Mouse (Mus musculus) kidney, embryonic 16.5 days (tissue): ENCODE results near the gene Ubxn11. TPM values are rescaled to one million over a fixed set of nuclear protein-coding genes. Genes with fewer than 3 reads are reported as not detected.
"Not testable (repeated sequence)": the region's sequence is repeated elsewhere in the genome, so short reads cannot be mapped to it uniquely, and the experiment has no call there.

Source experiments
- ATAC-seq: fragments of 200-750 bp; cut with Nextera tagmentation; 2 replicates; pipeline ENCODE4 v1.8.0; 2017; ENCODE audit warnings: moderate TSS enrichment; ENCODE audit not compliant: low FRiP score, low TSS enrichment
- H3K27ac ChIP-seq: fragments of 300-500 bp; sonication (generic); 2 replicates; pipeline ENCODE4 v1.5.1; 2014; ENCODE audit warnings: low read length
- H3K27me3 ChIP-seq: fragments of 300-500 bp; sonication (generic); 2 replicates; pipeline ENCODE4 v1.6.1; 2014; ENCODE audit warnings: low read length, control low read depth, mixed read lengths; ENCODE audit not compliant: insufficient read depth
- H3K36me3 ChIP-seq: fragments of 300-500 bp; sonication (generic); 2 replicates; pipeline ENCODE4 v1.6.1; 2014; ENCODE audit warnings: low read length, control low read depth, mixed read lengths; ENCODE audit not compliant: insufficient read depth
- H3K4me1 ChIP-seq: fragments of 300-500 bp; sonication (generic); 2 replicates; pipeline ENCODE4 v1.6.1; 2014; ENCODE audit warnings: low read length, control low read depth, mixed read lengths; ENCODE audit not compliant: insufficient read depth
- H3K4me2 ChIP-seq: fragments of 300-500 bp; sonication (generic); replicated peaks from 2 replicates; pipeline ENCODE4 v1.6.1; 2014; ENCODE audit warnings: low read depth, low read length
- H3K4me3 ChIP-seq: fragments of 300-500 bp; sonication (generic); 2 replicates; pipeline ENCODE4 v1.5.1; 2014; ENCODE audit warnings: mild to moderate bottlenecking, low read length
- H3K9ac ChIP-seq: fragments of 300-500 bp; sonication (generic); replicated peaks from 2 replicates; pipeline ENCODE4 v1.6.1; 2014; ENCODE audit warnings: low read length
- H3K9me3 ChIP-seq: fragments of 300-500 bp; sonication (generic); 2 replicates; pipeline ENCODE4 v1.6.1; 2016; ENCODE audit warnings: low read length, control low read depth
- WGBS: fragments of 180-500 bp; shearing (Covaris S2); extraction: QIAGEN DNeasy Blood & Tissue Kit; methylation state at CpG from one replicate; pipeline ENCODE4 v1.1.7; 2014; 5-methylcytosine and 5-hydroxymethylcytosine counted together
- polyA plus RNA-seq: library from polyadenylated mRNA; unstranded; fragments of >200 nt; fragmentation: Nextera tagmentation; extraction: Ambion mirVana; gene quantifications from 2 replicates; pipeline ENCODE4 v1.2.1, GENCODE M21; 2015

The Ubxn11 gene
- polyA plus RNA-seq, 1 experiment from 2014 or later = 13.8 TPM

GRCm38 (mm10) chr4:134129482-134129881 lies 27.1 kb downstream of the Ubxn11 start:
- peak overlapping the region; percentile 90 for H3K9ac ChIP-seq
- peaks cover 21% of the 10 kb centered on the region for H3K4me1 ChIP-seq
- no peaks in the 10 kb centered on the region for H3K27me3 ChIP-seq
- H3K9me3 ChIP-seq = no peaks in the 10 kb centered on the region
- H3K4me3 ChIP-seq = peak overlapping the region; percentile 86
- peaks cover 7% of the 10 kb centered on the region; the same call in 1 of the 2 replicates for H3K36me3 ChIP-seq
- peak overlapping the region; percentile 88 for H3K4me2 ChIP-seq
- WGBS = 31% methylated on average over 6 of the region's 6 CpGs
- ATAC-seq = no peak
- H3K27ac ChIP-seq = peak overlapping the region; percentile 95

GRCm38 (mm10) chr4:134132117-134132516 lies 29.7 kb downstream of the Ubxn11 start:
- whole genome bisulfite sequencing = 73% methylated on average over 3 of the region's 3 CpGs
- Histone ChIP-seq H3K4me2 (no peak overlapping the region), H3K36me3 (peaks cover 7% of the 10 kb centered on the region; the same call in 1 of the 2 replicates), H3K4me1 (peaks cover 26% of the 10 kb centered on the region), H3K27ac (no peak overlapping the region), H3K9ac (no peak overlapping the region), H3K27me3 (no peaks in the 10 kb centered on the region), H3K4me3 (no peak overlapping the region), H3K9me3 (no peaks in the 10 kb centered on the region)
- no peak for ATAC-seq

- H3K9me3 ChIP-seq = no peaks in the 10 kb centered on the region
- H3K4me2 ChIP-seq = no peak overlapping the region
- no peak overlapping the region for H3K27ac ChIP-seq
- peaks cover 7% of the 10 kb centered on the region; the same call in 1 of the 2 replicates for H3K36me3 ChIP-seq
- H3K27me3 ChIP-seq = no peaks in the 10 kb centered on the region
- no peak for ATAC-seq
- WGBS = 71% methylated on average over 8 of the region's 8 CpGs
- peaks cover 22% of the 10 kb centered on the region for H3K4me1 ChIP-seq
- H3K4me3 ChIP-seq = no peak overlapping the region
- H3K9ac ChIP-seq = no peak overlapping the region
These were observed 30.2 kb downstream of the Ubxn11 start for GRCm38 (mm10) chr4:134132519-134133095.

DNA sequence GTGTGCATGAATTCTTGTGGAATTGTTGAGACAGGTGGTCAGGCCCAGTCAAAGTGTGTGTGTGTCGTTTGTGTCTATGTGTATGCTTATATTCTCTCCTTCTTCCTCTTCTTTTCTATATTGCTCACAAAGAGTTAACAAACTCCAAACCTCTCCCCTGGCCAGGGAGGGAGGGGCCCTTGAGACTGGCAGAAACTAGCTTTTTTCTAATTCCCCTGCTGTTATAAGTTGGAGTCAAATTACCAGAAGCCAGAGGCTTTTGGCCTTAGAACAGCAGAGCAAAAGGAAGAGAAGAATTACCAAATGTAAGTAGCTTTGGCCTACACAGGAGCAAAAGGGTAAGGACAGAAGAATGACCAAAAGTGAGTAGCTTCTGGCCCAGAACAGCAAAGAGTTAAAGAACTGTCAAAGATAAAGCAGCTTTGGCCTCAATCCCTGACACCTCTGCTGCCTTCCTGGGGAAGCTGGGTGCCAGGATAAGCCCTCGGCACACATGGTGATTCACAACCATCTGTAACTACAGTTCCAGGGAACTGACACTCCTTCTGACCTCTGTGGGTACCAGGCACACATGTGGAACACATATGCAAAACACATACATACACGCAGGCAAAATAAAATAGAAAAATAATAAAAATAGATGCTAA lies 34.0 kb downstream of the Ubxn11 start:
- Histone ChIP-seq H3K9me3 (no peaks in the 10 kb centered on the region), H3K9ac (no peak overlapping the region), H3K36me3 (no peaks in the 10 kb centered on the region), H3K4me2 (no peak overlapping the region), H3K27ac (peak overlapping the region; percentile 57), H3K4me1 (peaks cover 10% of the 10 kb centered on the region), H3K4me3 (no peak overlapping the region), H3K27me3 (no peaks in the 10 kb centered on the region)
- no peak for ATAC-seq
- 36% methylated on average over 3 of the region's 3 CpGs for WGBS

- no peaks in the 10 kb centered on the region for H3K36me3 ChIP-seq
- ATAC-seq = no peak
- no peaks in the 10 kb centered on the region for H3K27me3 ChIP-seq
- no peak overlapping the region for H3K4me3 ChIP-seq
- WGBS = 88% methylated on average over 2 of the region's 2 CpGs
- no peak overlapping the region for H3K27ac ChIP-seq
- no peak overlapping the region for H3K9ac ChIP-seq
- no peak overlapping the region for H3K4me2 ChIP-seq
- H3K9me3 ChIP-seq = no peaks in the 10 kb centered on the region
- peaks cover 10% of the 10 kb centered on the region for H3K4me1 ChIP-seq
These were observed 36.5 kb downstream of the Ubxn11 start for GRCm38 (mm10) chr4:134138857-134139256.

GRCm38 (mm10) chr4:134144297-134144696 lies 41.9 kb downstream of the Ubxn11 start:
- WGBS = 93% methylated on average over 5 of the region's 5 CpGs
- not testable (repeated sequence) for H3K9me3 ChIP-seq

DNA sequence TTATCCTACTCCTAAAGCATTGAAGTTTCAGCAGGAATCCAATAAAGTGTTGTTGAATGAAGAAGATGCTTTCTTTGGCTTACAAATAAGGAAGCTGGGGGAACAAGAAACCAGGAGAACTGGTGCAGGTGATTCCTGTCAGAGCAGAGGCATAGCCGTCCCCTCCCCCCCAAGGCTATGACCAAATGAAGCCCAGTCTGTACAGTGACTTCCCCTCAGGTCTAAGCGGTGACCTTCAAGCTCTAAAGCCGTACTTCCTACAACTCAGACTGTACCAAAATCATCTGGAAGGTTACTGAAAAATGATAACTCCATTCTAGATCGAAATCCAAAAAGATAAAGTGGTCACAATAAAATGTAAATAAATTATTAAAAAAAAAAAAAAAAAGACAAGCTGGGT lies 47.0 kb downstream of the Ubxn11 start:
- Histone ChIP-seq H3K4me1 (no peaks in the 10 kb centered on the region), H3K4me2 (no peak overlapping the region), H3K4me3 (no peak overlapping the region), H3K27ac (no peak overlapping the region), H3K9me3 (no peaks in the 10 kb centered on the region), H3K27me3 (no peaks in the 10 kb centered on the region), H3K36me3 (peaks cover 22% of the 10 kb centered on the region; the same call in 1 of the 2 replicates), H3K9ac (no peak overlapping the region)
- no peak for ATAC-seq
- 92% methylated on average over 4 of the region's 4 CpGs for WGBS

More at GRCm38 (mm10) chr4:134144297-134144696, 41.9 kb downstream of the Ubxn11 start:
- H3K27me3 ChIP-seq, H3K9ac ChIP-seq, H3K27ac ChIP-seq, H3K36me3 ChIP-seq, H3K4me1 ChIP-seq, H3K4me2 ChIP-seq, H3K4me3 ChIP-seq, ATAC-seq: not testable (repeated sequence)

- Histone ChIP-seq H3K27me3 (no peaks in the 10 kb centered on the region), H3K27ac (no peak overlapping the region), H3K9ac (no peak overlapping the region), H3K4me1 (no peaks in the 10 kb centered on the region), H3K9me3 (no peaks in the 10 kb centered on the region), H3K4me3 (no peak overlapping the region), H3K36me3 (peaks cover 31% of the 10 kb centered on the region), H3K4me2 (no peak overlapping the region)
- WGBS = 83% methylated on average over 3 of the region's 3 CpGs
- no peak for ATAC-seq
These were observed 49.7 kb downstream of the Ubxn11 start for GRCm38 (mm10) chr4:134152112-134152511.

- Histone ChIP-seq H3K4me2 (no peak overlapping the region), H3K27ac (no peak overlapping the region), H3K36me3 (peaks cover 31% of the 10 kb centered on the region), H3K4me1 (no peaks in the 10 kb centered on the region), H3K9ac (no peak overlapping the region), H3K9me3 (no peaks in the 10 kb centered on the region), H3K27me3 (no peaks in the 10 kb centered on the region), H3K4me3 (no peak overlapping the region)
- 98% methylated on average over 3 of the region's 3 CpGs for WGBS
- no peak for ATAC-seq
These were observed 51.3 kb downstream of the Ubxn11 start for GRCm38 (mm10) chr4:134153656-134154055.

- H3K4me2 ChIP-seq = no peak overlapping the region
- no peaks in the 10 kb centered on the region for H3K27me3 ChIP-seq
- H3K9ac ChIP-seq = no peak overlapping the region
- ATAC-seq = no peak
- no peak overlapping the region for H3K27ac ChIP-seq
- H3K4me3 ChIP-seq = no peak overlapping the region
- 90% methylated on average over 3 of the region's 3 CpGs for WGBS
- H3K9me3 ChIP-seq = no peaks in the 10 kb centered on the region
- H3K4me1 ChIP-seq = peaks cover 5% of the 10 kb centered on the region; the same call in 1 of the 2 replicates
- H3K36me3 ChIP-seq = peaks cover 26% of the 10 kb centered on the region
These were observed 52.0 kb downstream of the Ubxn11 start for GRCm38 (mm10) chr4:134154354-134154753.
